ENCODE assay signal across 18 mouse cellular contexts in genomic region chr10:68075181-68075580, GRCm38 (mm10).
DNase-seq lines count a peak whose midpoint lies in the region; ATAC-seq and TF ChIP-seq lines count a peak whose summit lies in the region.
"Had no signal": no experiment of that assay in that cellular context is flagged by ENCODE, and none has a peak within 500 bp of the region (broad histone marks: within the 10 kb centered on the region; RNA-seq: fewer than 3 reads in every experiment).

No protein-coding gene starts in this region.

- no peak overlapping the region for H3K9ac ChIP-seq in lung, postnatal 0 days (replicated peaks; ENCODE audit: low read depth)
- H3K9ac ChIP-seq: embryonic facial prominence, embryonic 13.5 days; forebrain, embryonic 13.5 days; forebrain, postnatal 0 days; hindbrain, embryonic 12.5 days had no signal

- no peaks in the 10 kb centered on the region for H3K27me3 ChIP-seq in lung, postnatal 0 days (replicated peaks; ENCODE audit: insufficient read depth, low read length)
- H3K27me3 ChIP-seq: embryonic facial prominence, embryonic 13.5 days; forebrain, embryonic 13.5 days; hindbrain, embryonic 12.5 days had no signal

- no peaks in the 10 kb centered on the region for H3K9me3 ChIP-seq in lung, postnatal 0 days (ENCODE audit: low read length)
- H3K9me3 ChIP-seq: embryonic facial prominence, embryonic 13.5 days; forebrain, embryonic 13.5 days; heart, embryonic 10.5 days; hindbrain, embryonic 12.5 days had no signal

- 81% methylated on average over 5 of the region's 5 CpGs for WGBS in lung, postnatal 0 days

- H3K4me1 ChIP-seq in lung, postnatal 0 days (ENCODE audit: insufficient read depth, low read depth, low read length) = no peaks in the 10 kb centered on the region; the same call in 1 of the 2 replicates
- H3K4me1 ChIP-seq: embryonic facial prominence, embryonic 13.5 days; forebrain, embryonic 13.5 days; heart, embryonic 10.5 days; hindbrain, embryonic 12.5 days had no signal

- 0 out of 2 replicates have a peak, but pooled peaks have one; percentile 3 for TF ChIP-seq CTCF in lung, postnatal 0 days (IDR thresholded peaks at IDR 0.05)

- H3K36me3 ChIP-seq in lung, postnatal 0 days (ENCODE audit: insufficient read depth, low read length) = no peaks in the 10 kb centered on the region
- H3K36me3 ChIP-seq: embryonic facial prominence, embryonic 13.5 days; heart, embryonic 10.5 days; hindbrain, embryonic 12.5 days had no signal

- no peak for TF ChIP-seq EP300 in lung, postnatal 0 days (IDR thresholded peaks at IDR 0.05)

- intact Hi-C loops in heart, postnatal 10 days (cut with DNase I) = no loop called here

- no peak overlapping the region for H3K4me2 ChIP-seq in lung, postnatal 0 days (replicated peaks; ENCODE audit: low read depth, low read length)
- H3K4me2 ChIP-seq: embryonic facial prominence, embryonic 13.5 days; forebrain, embryonic 13.5 days; hindbrain, embryonic 12.5 days had no signal

- no peak overlapping the region for H3K4me3 ChIP-seq in lung, postnatal 0 days (ENCODE audit: low read depth, low read length)
- H3K4me3 ChIP-seq: embryonic facial prominence, embryonic 13.5 days; forebrain, embryonic 13.5 days; heart, embryonic 10.5 days; hindbrain, embryonic 12.5 days had no signal

- H3K27ac ChIP-seq in lung, postnatal 0 days (ENCODE audit: low read length) = no peak overlapping the region
- H3K27ac ChIP-seq: embryonic facial prominence, embryonic 13.5 days; forebrain, embryonic 13.5 days; heart, embryonic 10.5 days; hindbrain, embryonic 12.5 days had no signal

- no peak for ATAC-seq in lung, postnatal 0 days
- peak; percentile 85 for ATAC-seq in megakaryocyte, adult 5-6 weeks (ENCODE audit: poor library complexity, severe bottlenecking)
- ATAC-seq: forebrain, embryonic 13.5 days; forebrain, postnatal 0 days; hindbrain, embryonic 16.5 days had no signal

- peak; percentile 61 for DNase-seq in heart, adult 11 months
- no peak for DNase-seq in heart, postnatal 10 days
- DNase-seq in lung, postnatal 0 days (ENCODE audit: low spot score) = no peak
- no peak for DNase-seq in lung, postnatal 10 days
- no peak for DNase-seq in cerebellum, adult 11 months
- no peak for DNase-seq in spleen, postnatal 36 days (ENCODE audit: low spot score in 2 of 2)
- DNase-seq: adrenal gland, postnatal 10 days; cerebellum, adult 11-12 months; cerebellum, adult 9-10 months; cerebellum, postnatal 25 days; forebrain, postnatal 0 days; gastrocnemius, postnatal 14 days had no signal
